Mouse (Mus musculus): ENCODE data around the gene Znfx1. TPM values are rescaled to one million over a fixed set of nuclear protein-coding genes. Genes with fewer than 3 reads are reported as not detected.
A peak's percentile ranks its signal among the peaks of the same experiment; 100 is the strongest.

Znfx1 gene
- total RNA-seq, 2 experiments from 2014 or later = 25.2 to 25.8 TPM

DNA sequence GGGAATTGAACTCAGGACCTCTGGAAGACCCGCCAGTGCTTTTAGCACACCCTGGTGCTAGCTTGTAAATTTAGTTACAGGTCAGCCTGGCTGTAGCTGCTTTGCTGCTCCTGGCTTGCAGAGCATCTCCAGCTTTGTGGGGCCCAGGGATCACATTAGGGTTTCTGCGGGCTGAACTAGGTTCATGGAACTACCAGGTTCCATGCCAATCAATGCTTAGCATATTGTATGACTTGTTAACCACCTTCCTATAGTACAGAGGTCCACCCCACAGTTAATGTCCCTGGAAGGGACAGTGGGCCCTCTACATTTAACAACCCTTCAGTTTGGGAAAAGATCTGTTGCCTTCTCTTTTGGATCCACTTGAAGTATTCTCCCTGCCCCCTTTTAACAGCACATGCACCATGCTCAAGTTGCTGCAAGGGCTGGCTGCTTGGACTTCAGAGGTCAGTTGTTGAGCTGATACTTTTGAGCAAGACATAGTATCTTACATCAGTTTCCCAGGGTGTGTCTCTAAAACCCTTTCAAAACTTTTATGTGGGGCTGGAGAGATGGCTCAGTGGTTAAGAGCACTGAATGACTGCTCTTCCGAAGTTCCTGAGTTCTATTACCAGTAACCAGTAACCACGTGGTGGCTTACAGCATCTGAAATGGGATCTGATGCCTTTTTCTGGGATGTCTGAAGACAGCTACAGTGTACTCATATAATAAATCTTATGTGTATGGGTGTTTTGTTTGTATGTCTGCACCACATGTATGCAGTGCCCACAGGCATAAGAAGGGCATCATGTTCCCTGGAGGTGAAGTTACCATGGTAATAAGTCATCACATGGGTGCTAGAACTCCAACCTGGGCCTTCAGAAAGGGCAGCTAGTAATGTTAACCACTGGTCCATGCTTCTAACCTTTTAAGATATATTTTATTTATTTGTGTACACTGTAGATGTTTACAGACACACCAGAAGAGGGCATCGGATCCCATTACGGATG is 4.0 kb upstream of the Znfx1 start:
- TF ChIP-seq CTCF (IDR thresholded peaks at IDR 0.05) = no peak
- DNase-seq = no peak
- no peak overlapping the region for H3K4me3 ChIP-seq
- H3K27ac ChIP-seq = no peak overlapping the region
- intact Hi-C loops (cut with DNase I) = loop anchor here (10.0 kb wide), 1 partner anchor 568 kb away; the partner anchor contains the start of gene Ube2v1

GRCm38 (mm10) chr2:167066031-167066430 is 3.2 kb upstream of the Znfx1 start:
- intact Hi-C loops (cut with DNase I) = loop anchor here (10.0 kb wide), 1 partner anchor 569 kb away; the partner anchor contains the start of gene Ube2v1
- Histone ChIP-seq H3K4me3 (no peak overlapping the region), H3K27ac (no peak overlapping the region)
- no peak for DNase-seq
- no peak for TF ChIP-seq CTCF (IDR thresholded peaks at IDR 0.05)

GRCm38 (mm10) chr2:167064601-167065295 is 1.9 kb upstream of the Znfx1 start:
- H3K27ac ChIP-seq = no peak overlapping the region
- intact Hi-C loops (cut with DNase I) = loop anchor here (5.0 to 10.0 kb wide), 3 partner anchors 47 to 570 kb away; partner anchors contain the start of genes Ddx27, Slc9a8 and Ube2v1
- DNase-seq = no peak
- TF ChIP-seq CTCF (IDR thresholded peaks at IDR 0.05) = no peak
- H3K4me3 ChIP-seq = peak overlapping the region; percentile 91

- intact Hi-C loops (cut with DNase I) = loop anchor here (5.0 to 10.0 kb wide), 3 partner anchors 47 to 571 kb away; partner anchors contain the start of genes Ddx27, Slc9a8 and Ube2v1
- Histone ChIP-seq H3K27ac (peak overlapping the region; percentile 96), H3K4me3 (peak overlapping the region; percentile 91)
- DNase-seq = no peak
- TF ChIP-seq CTCF (IDR thresholded peaks at IDR 0.05) = no peak
Measured at GRCm38 (mm10) chr2:167063906-167064496, 1.2 kb upstream of the Znfx1 start.

GRCm38 (mm10) chr2:167062497-167062911 is 311 bp downstream of the Znfx1 start:
- TF ChIP-seq CTCF (IDR thresholded peaks at IDR 0.05) = no peak
- H3K27ac ChIP-seq = peak overlapping the region; percentile 96
- H3K4me3 ChIP-seq = peak overlapping the region; percentile 91
- DNase-seq = peak; percentile 98
- intact Hi-C loops (cut with DNase I) = loop anchor here (5.0 to 10.0 kb wide), 3 partner anchors 45 to 572 kb away; partner anchors contain the start of genes Ddx27, Slc9a8 and Ube2v1

DNA sequence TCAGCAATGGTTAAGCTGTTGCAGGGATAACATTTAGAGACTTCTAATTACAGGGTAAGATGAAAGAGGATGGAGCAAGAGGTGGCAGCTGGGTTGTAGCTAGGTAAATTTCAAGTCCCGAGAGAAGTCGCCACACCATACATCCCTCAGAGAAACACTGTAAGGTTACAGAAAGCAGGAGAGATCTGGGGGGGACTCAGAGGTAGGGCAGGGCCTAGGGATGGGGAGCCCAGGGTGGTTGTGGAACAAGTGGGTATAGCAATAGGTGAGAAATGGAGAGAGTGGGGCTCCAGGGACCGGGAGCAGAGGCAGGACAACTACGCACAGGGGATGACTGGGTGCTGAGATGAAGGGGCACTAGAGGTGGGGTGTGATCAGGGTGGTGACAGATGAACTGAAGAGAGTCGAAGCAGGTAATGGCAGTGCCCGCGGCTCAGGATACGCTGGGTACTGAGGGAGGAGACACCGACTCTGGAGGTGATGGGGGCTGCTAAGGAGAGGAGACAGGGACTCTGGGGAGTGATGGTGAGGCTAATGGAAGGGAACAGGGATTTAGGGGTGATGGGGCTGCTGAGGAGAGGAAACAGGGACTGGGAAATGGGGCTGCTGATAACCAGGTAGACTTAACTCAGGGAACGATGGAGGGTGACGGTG is 1.3 kb downstream of the Znfx1 start:
- Histone ChIP-seq H3K27ac (peak overlapping the region; percentile 96), H3K4me3 (peak overlapping the region; percentile 91)
- intact Hi-C loops (cut with DNase I) = loop anchor here (5.0 to 10.0 kb wide), 3 partner anchors 44 to 573 kb away; partner anchors contain the start of genes Ddx27, Slc9a8 and Ube2v1
- TF ChIP-seq CTCF (IDR thresholded peaks at IDR 0.05) = no peak
- DNase-seq = no peak

GRCm38 (mm10) chr2:167060761-167061160 is 2.1 kb downstream of the Znfx1 start:
- intact Hi-C loops (cut with DNase I) = loop anchor here (5.0 to 10.0 kb wide), 3 partner anchors 43 to 574 kb away; partner anchors contain the start of genes Ddx27, Slc9a8 and Ube2v1
- no peak for TF ChIP-seq CTCF (IDR thresholded peaks at IDR 0.05)
- DNase-seq = no peak
- H3K27ac ChIP-seq = peak overlapping the region; percentile 56
- peak overlapping the region; percentile 91 for H3K4me3 ChIP-seq

DNA sequence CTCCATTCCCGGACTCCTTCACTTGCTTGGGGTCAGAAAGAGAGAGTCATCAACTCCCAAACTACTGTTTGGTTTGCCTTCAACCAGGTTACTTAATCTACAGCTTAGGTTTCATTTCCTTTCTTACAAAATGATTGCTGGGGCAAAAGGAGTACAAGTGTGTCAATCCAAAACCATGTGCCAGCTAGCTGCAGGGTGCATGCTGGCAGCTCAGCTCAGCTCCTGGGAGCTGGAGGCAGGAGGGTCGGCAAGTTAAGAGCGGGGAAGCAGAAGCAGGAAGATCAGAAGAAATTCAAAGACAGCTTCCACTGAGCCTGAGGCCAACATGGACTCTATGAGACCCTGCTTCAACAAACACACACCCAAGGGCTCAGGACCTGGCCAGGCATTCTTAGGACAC is 2.5 kb downstream of the Znfx1 start:
- no peak for TF ChIP-seq CTCF (IDR thresholded peaks at IDR 0.05)
- no peak for DNase-seq
- intact Hi-C loops (cut with DNase I) = loop anchor here (5.0 to 10.0 kb wide), 3 partner anchors 43 to 574 kb away; partner anchors contain the start of genes Ddx27, Slc9a8 and Ube2v1
- Histone ChIP-seq H3K4me3 (peak overlapping the region; percentile 33), H3K27ac (peak overlapping the region; percentile 56)

GRCm38 (mm10) chr2:167059960-167060359 is 2.9 kb downstream of the Znfx1 start:
- intact Hi-C loops (cut with DNase I) = loop anchor here (5.0 to 10.0 kb wide), 3 partner anchors 43 to 575 kb away; partner anchors contain the start of genes Ddx27, Slc9a8 and Ube2v1
- Histone ChIP-seq H3K27ac (peak overlapping the region; percentile 56; the same call in 1 of the 2 replicates), H3K4me3 (peak overlapping the region; percentile 33; the same call in 1 of the 2 replicates)
- TF ChIP-seq CTCF (IDR thresholded peaks at IDR 0.05) = no peak
- no peak for DNase-seq

- TF ChIP-seq CTCF (IDR thresholded peaks at IDR 0.05) = no peak
- no peak for DNase-seq
- intact Hi-C loops (cut with DNase I) = no loop called here
- Histone ChIP-seq H3K4me3 (no peak overlapping the region), H3K27ac (no peak overlapping the region)
Measured at GRCm38 (mm10) chr2:167059536-167059935, 3.3 kb downstream of the Znfx1 start.

- peak overlapping the region; percentile 20; the same call in 1 of the 2 replicates for H3K4me3 ChIP-seq
- TF ChIP-seq CTCF (IDR thresholded peaks at IDR 0.05) = no peak
- DNase-seq = no peak
- intact Hi-C loops (cut with DNase I) = no loop called here
- 0 out of 2 replicates have a peak overlapping the region, but pooled peaks have one; percentile 16 for H3K27ac ChIP-seq
Measured at GRCm38 (mm10) chr2:167058814-167059387, 3.9 kb downstream of the Znfx1 start.
